ENCODE assay signal across 9 mouse cellular contexts in genomic region chr10:122931193-122931832, GRCm38 (mm10).
A peak's percentile ranks its signal among the peaks of the same experiment; 100 is the strongest.
DNase-seq lines count a peak whose midpoint lies in the region; ATAC-seq and TF ChIP-seq lines count a peak whose summit lies in the region.
"Had no signal": no experiment of that assay in that cellular context is flagged by ENCODE, and none has a peak within 500 bp of the region (broad histone marks: within the 10 kb centered on the region; RNA-seq: fewer than 3 reads in every experiment).

No protein-coding gene starts in this region.

- no peak overlapping the region for H3K4me2 ChIP-seq in embryonic facial prominence, embryonic 12.5 days (replicated peaks)
- H3K4me2 ChIP-seq in kidney, embryonic 15.5 days: no peak overlapping the region
- peak overlapping the region; percentile 2; the same call in 1 of the 2 replicates for H3K4me2 ChIP-seq in limb, embryonic 14.5 days (replicated peaks; ENCODE audit: low read depth, low read length, severe bottlenecking)

- peak; percentile 15 for DNase-seq in adrenal gland, postnatal 14 days
- no peak for DNase-seq in adrenal gland, adult 2 months
- DNase-seq in heart, adult 8-10 months (ENCODE audit: low spot score): peak; percentile 35
- DNase-seq in limb, embryonic 14.5 days (ENCODE audit: low spot score): peak; percentile 55
- peak; percentile 78 for DNase-seq in right cerebral cortex, adult 18-20 months
- DNase-seq in thymus, postnatal 25 days: no peak

- H3K27ac ChIP-seq in embryonic facial prominence, embryonic 12.5 days: peak overlapping the region; percentile 78
- peak overlapping the region; percentile 49 for H3K27ac ChIP-seq in kidney, embryonic 15.5 days
- no peak overlapping the region for H3K27ac ChIP-seq in limb, embryonic 14.5 days (replicated peaks; ENCODE audit: low read depth, low read length)

- WGBS in embryonic facial prominence, embryonic 12.5 days: 15% methylated on average over 13 of the region's 13 CpGs
- 20% methylated on average over 13 of the region's 13 CpGs for WGBS in kidney, embryonic 15.5 days
- WGBS in limb, embryonic 14.5 days: 18% methylated on average over 13 of the region's 13 CpGs

- H3K4me1 ChIP-seq in embryonic facial prominence, embryonic 12.5 days: peaks cover 47% of the 10 kb centered on the region
- H3K4me1 ChIP-seq in kidney, embryonic 15.5 days: peaks cover 46% of the 10 kb centered on the region
- peaks cover 37% of the 10 kb centered on the region for H3K4me1 ChIP-seq in limb, embryonic 14.5 days (ENCODE audit: control insufficient read depth, insufficient read depth, low read length)

- no peak overlapping the region for H3K9ac ChIP-seq in embryonic facial prominence, embryonic 12.5 days
- H3K9ac ChIP-seq in kidney, embryonic 15.5 days: no peak overlapping the region
- H3K9ac ChIP-seq in limb, embryonic 14.5 days (ENCODE audit: low read depth, low read length, severe bottlenecking): no peak overlapping the region

- H3K4me3 ChIP-seq in embryonic facial prominence, embryonic 12.5 days: no peak overlapping the region
- no peak overlapping the region for H3K4me3 ChIP-seq in kidney, embryonic 15.5 days (replicated peaks)
- no peak overlapping the region for H3K4me3 ChIP-seq in limb, embryonic 14.5 days (replicated peaks; ENCODE audit: low read length)
- H3K4me3 ChIP-seq: megakaryocyte, embryonic 14.5 days had no signal

- H3K36me3 ChIP-seq in embryonic facial prominence, embryonic 12.5 days: no peaks in the 10 kb centered on the region
- H3K36me3 ChIP-seq in kidney, embryonic 15.5 days: no peaks in the 10 kb centered on the region
- no peaks in the 10 kb centered on the region for H3K36me3 ChIP-seq in limb, embryonic 14.5 days (ENCODE audit: control insufficient read depth, insufficient read depth, low read length)

- no peak for TF ChIP-seq POLR2A in limb, embryonic 14.5 days (IDR thresholded peaks at IDR 0.05; ENCODE audit: borderline replicate concordance, extremely low read depth, insufficient read depth, insufficient read length)

- H3K27me3 ChIP-seq in embryonic facial prominence, embryonic 12.5 days: no peaks in the 10 kb centered on the region
- no peaks in the 10 kb centered on the region for H3K27me3 ChIP-seq in kidney, embryonic 15.5 days
- H3K27me3 ChIP-seq in limb, embryonic 14.5 days (ENCODE audit: control insufficient read depth, insufficient read depth, low read length): no peaks in the 10 kb centered on the region
- H3K27me3 ChIP-seq: megakaryocyte, embryonic 14.5 days had no signal

- no peaks in the 10 kb centered on the region for H3K9me3 ChIP-seq in embryonic facial prominence, embryonic 12.5 days
- H3K9me3 ChIP-seq in kidney, embryonic 15.5 days (replicated peaks): no peaks in the 10 kb centered on the region
- no peaks in the 10 kb centered on the region for H3K9me3 ChIP-seq in limb, embryonic 14.5 days (ENCODE audit: control insufficient read depth, low read length)
- H3K9me3 ChIP-seq: megakaryocyte, embryonic 14.5 days had no signal

- ATAC-seq in embryonic facial prominence, embryonic 12.5 days (ENCODE audit: insufficient number of reproducible peaks, insufficient read depth, low FRiP score, low TSS enrichment): peak; percentile 71; the same call in 1 of the 2 replicates
- ATAC-seq in kidney, embryonic 15.5 days (replicated peaks; ENCODE audit: low FRiP score): peak; percentile 75
- peak; percentile 71; the same call in 1 of the 2 replicates for ATAC-seq in limb, embryonic 14.5 days (ENCODE audit: low FRiP score, low read depth)

Comparison
In these comparisons a context has a peak if more than half of its experiments do, and no peak if none do; other contexts are left out.
1. DNase-seq: peak in adrenal gland, postnatal 14 days (single experiment), heart, adult 8-10 months (single experiment), limb, embryonic 14.5 days (single experiment) and right cerebral cortex, adult 18-20 months (single experiment); none in adrenal gland, adult 2 months (single experiment) and thymus, postnatal 25 days (single experiment).
2. Peak in every context shown above with its lines, with median percentiles within 50 percentile points of each other: ATAC-seq.